ENCODE assay signal across 8 mouse cellular contexts in the genomic region with DNA sequence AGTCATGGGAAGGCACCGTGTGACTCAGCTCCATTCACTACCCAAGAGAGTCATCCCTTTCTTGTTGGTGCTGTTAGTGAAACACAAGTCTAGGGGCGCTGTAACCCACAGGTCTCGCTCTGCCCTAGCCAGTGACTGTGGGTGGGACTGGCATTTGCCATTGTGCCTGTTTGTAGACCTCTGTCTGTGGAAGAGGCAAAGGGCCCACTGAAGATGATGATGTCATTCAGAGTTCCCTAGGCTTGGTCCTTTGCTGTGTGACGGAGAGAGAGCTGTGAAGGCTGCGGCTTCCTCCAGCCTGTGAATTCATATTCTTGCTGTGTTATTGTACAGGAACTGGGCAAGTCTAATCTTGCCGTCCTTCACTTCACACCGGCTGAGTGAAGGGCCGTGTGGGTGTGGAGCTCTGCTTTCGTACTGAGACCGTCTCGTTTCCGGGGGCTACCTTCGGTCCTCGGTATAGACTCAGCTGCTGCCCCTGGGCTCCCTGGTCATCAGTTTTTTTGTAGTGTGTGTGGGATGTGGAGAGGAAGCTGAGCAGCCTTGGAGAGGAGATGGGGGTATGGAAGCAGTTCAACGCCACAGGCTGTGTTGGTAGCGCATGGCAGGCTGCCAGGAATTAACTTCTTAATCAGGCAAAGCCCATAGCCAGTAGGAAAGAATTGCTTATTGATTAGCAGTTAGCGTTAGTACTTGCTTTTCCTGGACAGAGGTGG. TPM values are rescaled to one million over a fixed set of nuclear protein-coding genes. Genes with fewer than 3 reads are reported as not detected.
DNase-seq lines count a peak whose midpoint lies in the region; ATAC-seq and TF ChIP-seq lines count a peak whose summit lies in the region.

No protein-coding gene starts in this region.

- peaks cover 9% of the 10 kb centered on the region for H3K4me1 ChIP-seq in hindbrain, postnatal 0 days (ENCODE audit: insufficient read depth, low read length)

- no peaks in the 10 kb centered on the region for H3K27me3 ChIP-seq in hindbrain, postnatal 0 days (ENCODE audit: insufficient read depth, low read length)
- no peaks in the 10 kb centered on the region for H3K27me3 ChIP-seq in splenic B cell, adult 2 months (ENCODE audit: control insufficient read depth, insufficient read depth, low read length, poor library complexity, severe bottlenecking)

- peak; percentile 50 for DNase-seq in adrenal gland, adult 2 months
- DNase-seq in adrenal gland, adult 8-10 months = no peak
- DNase-seq in left cerebral cortex, postnatal 4 days = peak; percentile 57
- no peak for DNase-seq in left cerebral cortex, adult 18-20 months (ENCODE audit: low spot score in 2 of 2)
- DNase-seq in ZHBTc4 (ENCODE audit: low read depth, low spot score) = peak; percentile 21
- peak; percentile 49 for DNase-seq in hindbrain, postnatal 0 days (ENCODE audit: low spot score)
- DNase-seq in splenic B cell, adult 2 months (ENCODE audit: low read depth, low spot score) = peak; percentile 17
- no peak for DNase-seq in left cerebral cortex, postnatal 14 days (ENCODE audit: low spot score in 2 of 2)

- 45% methylated on average over 17 of the region's 17 CpGs for WGBS in hindbrain, postnatal 0 days

- intact Hi-C loops in left cerebral cortex, postnatal 4 days (cut with DNase I) = no loop called here
- intact Hi-C loops in left cerebral cortex, postnatal 14 days (cut with DNase I) = loop anchor here (5.0 kb wide), 1 partner anchor 300 kb away; no protein-coding TSS in a partner anchor

- no peaks in the 10 kb centered on the region for H3K36me3 ChIP-seq in hindbrain, postnatal 0 days (ENCODE audit: insufficient read depth, low read length)
- H3K36me3 ChIP-seq in splenic B cell, adult 2 months (ENCODE audit: control insufficient read depth, insufficient read depth, low read length, poor library complexity, severe bottlenecking) = no peaks in the 10 kb centered on the region

- H3K4me2 ChIP-seq in hindbrain, postnatal 0 days (ENCODE audit: low read depth, low read length) = peak overlapping the region; percentile 40

- H3K9ac ChIP-seq in hindbrain, postnatal 0 days (replicated peaks; ENCODE audit: low read length) = no peak overlapping the region

- H3K9me3 ChIP-seq in hindbrain, postnatal 0 days (ENCODE audit: low read length) = no peaks in the 10 kb centered on the region

- H3K27ac ChIP-seq in hindbrain, postnatal 0 days = no peak overlapping the region

- no peak for ATAC-seq in hindbrain, postnatal 0 days

- H3K4me3 ChIP-seq in hindbrain, postnatal 0 days (ENCODE audit: low read length) = no peak overlapping the region

- no peak for TF ChIP-seq CTCF in hindbrain, postnatal 0 days (IDR thresholded peaks at IDR 0.05; ENCODE audit: low read depth)

RNA-seq across cellular contexts. Expression of gene Ppp2r1b, which starts 7.7 kb away (rescaled TPM):
- total RNA-seq in adrenal gland, adult 2 months (2021) = 10 to 100 TPM; 38.4 to 44.4 TPM
- polyA plus RNA-seq in adrenal gland, adult 2 months (2012; rRNA removed) = 6.4 and 8.2 TPM in 2 replicates
- total RNA-seq in adrenal gland, adult 8-10 months (2022) = 10 to 100 TPM; 32.9 to 46.7 (median 43.7) TPM
- total RNA-seq in left cerebral cortex, postnatal 4 days (2021) = 10 to 100 TPM; 29.9 to 33.2 TPM
- 10 to 100 TPM; 19.8 to 27.7 TPM for total RNA-seq in left cerebral cortex, adult 18-20 months (2021)
- 18.8 and 23.5 TPM in 2 replicates for total RNA-seq in hindbrain, postnatal 0 days (2014; rRNA removed)
- 31.4 and 32.8 TPM in 2 replicates for polyA plus RNA-seq in hindbrain, postnatal 0 days (2015; fragmentation: Nextera tagmentation; extraction: Ambion mirVana)
- total RNA-seq in left cerebral cortex, postnatal 14 days (2021) = 10 to 100 TPM; 19.7 to 21.6 TPM

Comparison
In these comparisons a context has a peak if more than half of its experiments do, and no peak if none do; other contexts are left out.
1. DNase-seq: peak in adrenal gland, adult 2 months (single experiment), left cerebral cortex, postnatal 4 days (single experiment), ZHBTc4 (single experiment), hindbrain, postnatal 0 days (single experiment) and splenic B cell, adult 2 months (single experiment); none in adrenal gland, adult 8-10 months (single experiment), left cerebral cortex, adult 18-20 months (0 of 2) and left cerebral cortex, postnatal 14 days (0 of 2).